Mouse (Mus musculus): ENCODE results near the gene N4bp2l2.

N4bp2l2 gene

GRCm38 (mm10) chr5:150560851-150561250 lies 105.1 kb downstream of the N4bp2l2 start:
- no peak for DNase-seq

GRCm38 (mm10) chr5:150559519-150560103 lies 106.4 kb downstream of the N4bp2l2 start:
- no peak for DNase-seq

Measured in thymus, postnatal 36 days (tissue).